Mouse (Mus musculus) myocyte (in vitro differentiated cells): ENCODE measurements around the gene Vps36.

ENCODE experiments used
- CEBPB ChIP-seq: IDR thresholded peaks from 2 replicates; pipeline ENCODE4 v1.6.1; 2011; ENCODE audit warnings: mild to moderate bottlenecking, moderate library complexity; ENCODE audit not compliant: poor library complexity, insufficient read depth, severe bottlenecking
- E2F4 ChIP-seq: IDR thresholded peaks from one replicate; pipeline ENCODE4 v1.6.1; 2011; ENCODE audit warnings: mild to moderate bottlenecking, control low read depth, moderate library complexity; ENCODE audit not compliant: insufficient read depth
- MYOG ChIP-seq, 3 experiments: IDR thresholded peaks; one replicate each; pipeline ENCODE4 v1.6.1; 2011; ENCODE audit warnings: control low read depth in 2 of 3, low read depth in 2 of 3, mild to moderate bottlenecking in 2 of 3; ENCODE audit not compliant: insufficient read length in 2 of 3, control insufficient read depth in 1 of 3, insufficient read depth in 1 of 3
- POLR2A ChIP-seq: IDR thresholded peaks from one replicate; pipeline ENCODE4 v1.6.1; 2011; ENCODE audit warnings: low read depth, mild to moderate bottlenecking, control low read depth, moderate library complexity; ENCODE audit not compliant: insufficient read length
- POLR2AphosphoS2 ChIP-seq: IDR thresholded peaks from one replicate; pipeline ENCODE4 v1.6.1; 2011; ENCODE audit warnings: low read depth, control low read depth; ENCODE audit not compliant: insufficient read length

DNA sequence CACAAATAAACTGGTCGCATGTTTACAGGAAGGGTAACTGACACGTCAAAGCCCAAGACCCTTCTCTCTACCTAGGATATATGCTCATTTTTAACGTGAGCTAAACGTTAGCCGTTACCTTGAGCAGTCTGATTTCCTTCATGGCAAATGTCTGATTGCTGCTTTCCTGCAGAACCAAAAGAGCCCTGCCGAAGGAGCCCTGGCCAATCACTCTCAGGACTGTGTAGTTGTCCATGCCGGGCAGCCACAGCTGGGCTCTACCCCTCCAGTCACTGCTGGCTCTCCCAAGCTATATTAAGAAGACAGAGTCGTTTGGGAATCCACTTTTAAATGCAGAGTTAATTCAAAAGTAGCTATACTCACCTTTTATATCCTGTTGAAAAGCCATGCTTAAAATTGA is 30.4 kb upstream of the Vps36 start:
- TF ChIP-seq CEBPB (no peak), E2F4 (no peak), POLR2A (no peak), POLR2AphosphoS2 (no peak), MYOG (IDR thresholded peaks at IDR 0.05; ENCODE audit: control insufficient read depth in 1 of 3, insufficient read depth in 1 of 3, insufficient read length in 2 of 3, low read depth in 2 of 3) (no peak)
